Mouse (Mus musculus) liver, embryonic 14.5 days (tissue): ENCODE results near the gene 1700003E16Rik.
A peak's percentile ranks its signal among the peaks of the same experiment; 100 is the strongest.

Experiments used
- CTCF ChIP-seq: IDR thresholded peaks from 2 replicates; pipeline ENCODE4 v1.5.1; 2016; ENCODE audit warnings: antibody characterized with exemption, low read depth, control low read depth
- EP300 ChIP-seq: IDR thresholded peaks from 2 replicates; pipeline ENCODE4 v1.6.1; 2016; ENCODE audit warnings: antibody characterized with exemption, low read depth

DNA sequence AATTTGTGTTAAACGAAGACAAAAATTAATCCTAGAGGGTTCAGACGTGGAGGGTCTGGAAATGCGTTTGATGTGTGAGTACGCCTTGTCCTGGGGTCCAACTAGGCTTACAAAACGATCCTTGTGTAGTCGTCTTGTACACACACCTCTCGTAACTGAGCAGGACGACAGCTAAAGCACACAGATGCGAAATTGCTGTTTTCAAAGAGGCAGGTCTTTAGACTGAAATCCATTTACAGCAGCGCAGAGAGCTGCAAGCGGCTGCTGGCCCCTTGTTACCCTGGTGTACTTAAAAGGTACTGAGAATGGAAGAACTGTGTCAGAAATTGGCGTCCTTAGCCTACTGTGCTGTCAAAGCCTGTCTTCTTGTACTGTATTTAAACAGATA lies 10.0 kb downstream of the 1700003E16Rik start:
- peak; percentile 34 for TF ChIP-seq CTCF
- no peak for TF ChIP-seq EP300
